ENCODE assay signal across 8 mouse cellular contexts in genomic region chr1:127204817-127205485, GRCm38 (mm10). TPM values are rescaled to one million over a fixed set of nuclear protein-coding genes. Genes with fewer than 3 reads are reported as not detected.
A peak's percentile ranks its signal among the peaks of the same experiment; 100 is the strongest.
DNase-seq lines count a peak whose midpoint lies in the region; ATAC-seq and TF ChIP-seq lines count a peak whose summit lies in the region.

Gene Mgat5 (plus strand): TSS chr1:127205015.

- peak within 1 kb of the TSS; percentile 90 for H3K27ac ChIP-seq in ES-E14 (ENCODE audit: insufficient read depth, low read depth, low read length, poor library complexity, severe bottlenecking)
- peak within 1 kb of the TSS; percentile 97 for H3K27ac ChIP-seq in forebrain, embryonic 15.5 days (replicated peaks)
- peak within 1 kb of the TSS; percentile 97 for H3K27ac ChIP-seq in layer of hippocampus, adult 2 months
- peak within 1 kb of the TSS; percentile 94 for H3K27ac ChIP-seq in lung, embryonic 14.5 days (ENCODE audit: low read depth)
- peak within 1 kb of the TSS; percentile 80 for H3K27ac ChIP-seq in olfactory bulb, adult 2 months (ENCODE audit: insufficient read depth, low read depth, low read length)
- H3K27ac ChIP-seq in thymus, adult 2 months (ENCODE audit: control insufficient read depth, insufficient read depth, low read length), result peak within 1 kb of the TSS; percentile 91

- no peaks in the 10 kb centered on the region for H3K9me3 ChIP-seq in ES-E14 (ENCODE audit: control insufficient read depth, insufficient read depth, low read depth, low read length)
- H3K9me3 ChIP-seq in forebrain, embryonic 15.5 days, result no peaks in the 10 kb centered on the region
- H3K9me3 ChIP-seq in lung, embryonic 14.5 days (ENCODE audit: low read depth, low read length), result no peaks in the 10 kb centered on the region

- in situ Hi-C loops in ES-E14 (cut with MboI; ENCODE audit: low sequenced_read_pairs in 2 of 2, unreplicated experiment in 2 of 2), result no loop called here

- peak; percentile 39 for TF ChIP-seq POLR2A in olfactory bulb, adult 2 months (IDR thresholded peaks at IDR 0.05; ENCODE audit: insufficient read depth, low read depth, low read length)
- peak; percentile 75 for TF ChIP-seq POLR2A in thymus, adult 2 months (IDR thresholded peaks at IDR 0.05; ENCODE audit: control insufficient read depth, extremely low read depth, insufficient read depth, low read length, poor library complexity)

- H3K4me3 ChIP-seq in ES-E14 (ENCODE audit: insufficient read depth in 1 of 2, low read depth in 1 of 2, low read length in 2 of 2, poor library complexity in 1 of 2, severe bottlenecking in 1 of 2), result peak within 1 kb of the TSS; percentile 85 to 86
- H3K4me3 ChIP-seq in forebrain, embryonic 15.5 days, result peak within 1 kb of the TSS; percentile 93
- H3K4me3 ChIP-seq in layer of hippocampus, adult 2 months, result peak within 1 kb of the TSS; percentile 98
- H3K4me3 ChIP-seq in lung, embryonic 14.5 days (ENCODE audit: low read depth, low read length), result peak within 1 kb of the TSS; percentile 81
- H3K4me3 ChIP-seq in olfactory bulb, adult 2 months (ENCODE audit: insufficient read depth, low read depth, low read length), result peak within 1 kb of the TSS; percentile 74
- peak within 1 kb of the TSS; percentile 97 for H3K4me3 ChIP-seq in thymus, adult 2 months (ENCODE audit: control insufficient read depth, insufficient read depth, low read length)

- peak; percentile 46 for TF ChIP-seq CTCF in layer of hippocampus, adult 2 months (conservative IDR thresholded peaks at IDR 0.05)
- peak; percentile 44; the same call in 1 of the 2 replicates for TF ChIP-seq CTCF in lung, embryonic 14.5 days (IDR thresholded peaks at IDR 0.05; ENCODE audit: low read depth)
- TF ChIP-seq CTCF in olfactory bulb, adult 2 months (IDR thresholded peaks at IDR 0.05; ENCODE audit: insufficient read depth, low read depth, low read length), result no peak
- TF ChIP-seq CTCF in thymus, adult 2 months (IDR thresholded peaks at IDR 0.05; ENCODE audit: borderline replicate concordance, control insufficient read depth, extremely low read depth, insufficient read depth, low read length, poor library complexity), result peak; percentile 59

- intact Hi-C loops in heart, postnatal 36 days (cut with DNase I), result loop anchor here (1.0 to 10.0 kb wide), 4 partner anchors 193 to 570 kb away; partner anchors contain the start of gene Ccnt2

- peaks cover 2 to 3% of the 10 kb centered on the region in 2 experiments; a peak in 3 of 4 replicates for H3K4me1 ChIP-seq in ES-E14 (ENCODE audit: control insufficient read depth in 2 of 2, insufficient read depth in 2 of 2, low read length in 2 of 2, poor library complexity in 1 of 2)
- H3K4me1 ChIP-seq in forebrain, embryonic 15.5 days, result peaks cover 22% of the 10 kb centered on the region
- H3K4me1 ChIP-seq in lung, embryonic 14.5 days (ENCODE audit: insufficient read depth), result peaks cover 9% of the 10 kb centered on the region
- peaks cover 7% of the 10 kb centered on the region for H3K4me1 ChIP-seq in olfactory bulb, adult 2 months (ENCODE audit: control insufficient read depth, insufficient read depth, low read length)
- H3K4me1 ChIP-seq in thymus, adult 2 months (replicated peaks; ENCODE audit: control insufficient read depth, insufficient read depth, low read length), result peaks cover 23% of the 10 kb centered on the region

- under 1% methylated on average over 51 of the region's 51 CpGs for WGBS in forebrain, embryonic 15.5 days
- under 1% methylated on average over 51 of the region's 51 CpGs for WGBS in lung, embryonic 14.5 days
- under 1% methylated on average over 51 of the region's 51 CpGs for WGBS in olfactory bulb, adult 2 months
- under 1% methylated on average over 51 of the region's 51 CpGs for WGBS in thymus, adult 2 months

- peak within 1 kb of the TSS; percentile 89 for H3K9ac ChIP-seq in ES-E14 (ENCODE audit: insufficient read depth, low read depth, low read length, poor library complexity, severe bottlenecking)
- H3K9ac ChIP-seq in forebrain, embryonic 15.5 days (replicated peaks), result peak within 1 kb of the TSS; percentile 93
- peak within 1 kb of the TSS; percentile 74 for H3K9ac ChIP-seq in lung, embryonic 14.5 days

- ATAC-seq in forebrain, embryonic 15.5 days (replicated peaks), result peak; percentile 91
- peak; percentile 91 for ATAC-seq in lung, embryonic 14.5 days (ENCODE audit: insufficient read depth)

- H3K4me2 ChIP-seq in forebrain, embryonic 15.5 days (replicated peaks), result peak within 1 kb of the TSS; percentile 63
- H3K4me2 ChIP-seq in lung, embryonic 14.5 days, result peak within 1 kb of the TSS; percentile 98

- peak; percentile 86 for DNase-seq in ES-E14 (ENCODE audit: low read depth, low spot score)
- DNase-seq in cerebellum, adult 11-12 months, result peak; percentile 83
- DNase-seq in heart, postnatal 36 days, result peak; percentile 85 to 91
- DNase-seq in layer of hippocampus, adult 2 months (ENCODE audit: low spot score in 2 of 2), result peak; percentile 91 to 94
- DNase-seq in lung, embryonic 14.5 days, result peak; percentile 96
- DNase-seq in thymus, adult 2 months, result peak; percentile 93

- H3K27me3 ChIP-seq in forebrain, embryonic 15.5 days, result no peaks in the 10 kb centered on the region
- no peaks in the 10 kb centered on the region for H3K27me3 ChIP-seq in lung, embryonic 14.5 days (ENCODE audit: insufficient read depth, low read length)
- H3K27me3 ChIP-seq in thymus, adult 2 months (ENCODE audit: control insufficient read depth, insufficient read depth, low read length), result no peaks in the 10 kb centered on the region

- H3K36me3 ChIP-seq in ES-E14 (ENCODE audit: control insufficient read depth, insufficient read depth, low read length, poor library complexity, severe bottlenecking), result no peaks in the 10 kb centered on the region
- no peaks in the 10 kb centered on the region for H3K36me3 ChIP-seq in forebrain, embryonic 15.5 days
- no peaks in the 10 kb centered on the region for H3K36me3 ChIP-seq in lung, embryonic 14.5 days (ENCODE audit: insufficient read depth)
- no peaks in the 10 kb centered on the region for H3K36me3 ChIP-seq in thymus, adult 2 months (ENCODE audit: control insufficient read depth, insufficient read depth, low read length)

TF ChIP-seq in ES-E14, 5 proteins besides CTCF, POLR2A, EP300 and RAD21:
- TF ChIP-seq HCFC1 (IDR thresholded peaks at IDR 0.05; ENCODE audit: borderline replicate concordance, insufficient read depth, low read length) (no peak), ZC3H11A (IDR thresholded peaks at IDR 0.05; ENCODE audit: borderline replicate concordance, low read depth, low read length) (no peak), ZNF384 (IDR thresholded peaks at IDR 0.05; ENCODE audit: low read depth, low read length) (no peak)

RNA-seq across cellular contexts. Expression of gene Mgat5, which starts in this region (rescaled TPM):
- total RNA-seq in ES-E14 (2012; rRNA removed), result 11.0 and 13.1 TPM in 2 replicates
- polyA plus RNA-seq in forebrain, embryonic 15.5 days (2015; fragmentation: Nextera tagmentation; extraction: Ambion mirVana), result 12.3 and 12.6 TPM in 2 replicates
- total RNA-seq in heart, postnatal 36 days (2021), result 10 to 100 TPM; 11.1 to 11.5 TPM
- 10 to 100 TPM; 51.0 to 52.4 TPM for total RNA-seq in layer of hippocampus, adult 2 months (2021)
- 4.6 and 5.2 TPM in 2 replicates for polyA plus RNA-seq in lung, embryonic 14.5 days (2014; fragmentation: Nextera tagmentation; extraction: Ambion mirVana)
- 101 TPM in 1 of 2 replicates, not detected in the other for polyA plus RNA-seq in olfactory bulb, adult 2 months (2012; ENCODE audit: insufficient read depth, insufficient read length, low replicate concordance, missing spikeins)
- 24.1 and 24.6 TPM in 2 replicates for polyA plus RNA-seq in thymus, adult 2 months (2012; rRNA removed)

Comparison
In these comparisons a context has a peak if more than half of its experiments do, and no peak if none do; other contexts are left out.
1. Peak in every context shown above with its lines: DNase-seq, ATAC-seq, H3K4me3 ChIP-seq and H3K27ac ChIP-seq.